Mouse (Mus musculus) liver, adult (tissue): ENCODE results near the gene Pcid2.

Experiments
- GATA4 ChIP-seq: IDR thresholded peaks from 2 replicates; pipeline ENCODE4 v1.6.1; 2014; ENCODE audit warnings: mild to moderate bottlenecking, low read length; ENCODE audit not compliant: insufficient replicate concordance

Gene Pcid2

DNA sequence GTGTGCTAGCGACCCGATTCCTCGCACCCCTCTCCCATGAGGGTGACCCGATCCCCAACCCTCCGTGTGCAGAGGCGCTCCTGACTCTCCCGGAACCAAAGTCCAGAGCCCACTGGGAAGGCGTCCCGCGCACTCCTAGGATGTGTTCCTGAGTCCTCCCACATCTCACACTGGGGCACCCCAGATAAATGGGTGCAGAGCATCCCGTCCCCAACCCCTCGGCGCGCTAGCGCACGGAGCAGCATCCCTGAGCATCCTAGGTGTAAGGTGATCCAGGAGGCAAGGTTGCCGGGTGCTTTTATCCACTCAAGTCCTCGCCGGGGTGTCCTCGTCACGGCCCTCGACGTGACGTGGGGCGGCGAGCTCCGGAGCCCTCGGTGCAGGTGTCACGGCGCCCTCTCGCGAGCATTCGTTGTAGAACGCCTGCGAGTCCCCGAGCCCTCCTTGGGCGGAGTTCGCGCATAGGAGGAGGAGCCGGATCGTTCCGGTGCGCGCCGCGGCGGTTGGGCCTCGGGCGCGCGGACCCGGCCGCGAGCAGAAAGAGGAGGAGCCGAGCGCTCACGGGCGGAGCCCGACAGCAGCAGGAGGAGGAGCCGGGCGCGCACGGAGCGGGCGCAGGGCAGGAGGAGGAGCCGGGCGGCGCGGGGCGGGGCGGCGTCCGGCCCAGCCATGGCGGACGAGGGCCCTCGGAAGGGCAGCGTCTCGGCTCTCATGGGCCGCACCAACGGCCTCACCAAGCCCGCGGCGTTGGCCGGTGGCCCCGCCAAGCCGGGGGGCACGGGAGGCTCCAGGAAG is at the start of gene Pcid2, which contains the start of gene Cul4a:
Pcid2 (minus strand) TSS at position 373 of the 795 bp plus-strand sequence.
Cul4a (plus strand) TSS at position 535 of the 795 bp plus-strand sequence.
- no peak; the same call in 1 of the 2 replicates for TF ChIP-seq GATA4

DNA sequence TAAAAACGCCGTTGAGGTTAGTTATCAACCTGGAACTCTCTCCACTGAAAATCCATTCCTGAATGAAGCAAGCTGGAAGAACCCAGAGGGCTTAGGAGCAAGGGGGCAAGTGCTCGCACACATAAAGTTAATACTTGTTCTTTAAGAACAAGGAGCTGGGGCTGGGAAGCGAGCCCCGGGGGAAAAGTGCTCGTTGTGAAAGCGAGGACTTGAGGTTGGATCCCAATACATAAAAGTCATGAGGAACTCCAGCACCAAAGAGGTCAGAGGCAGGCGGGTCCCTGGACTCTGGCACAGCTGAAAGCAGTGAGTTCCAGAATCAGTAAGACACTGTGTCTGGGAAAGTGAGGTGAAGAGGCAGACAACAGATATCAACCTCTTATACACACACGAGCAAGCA is 48.8 kb upstream of the Pcid2 start:
- TF ChIP-seq GATA4 = no peak

DNA sequence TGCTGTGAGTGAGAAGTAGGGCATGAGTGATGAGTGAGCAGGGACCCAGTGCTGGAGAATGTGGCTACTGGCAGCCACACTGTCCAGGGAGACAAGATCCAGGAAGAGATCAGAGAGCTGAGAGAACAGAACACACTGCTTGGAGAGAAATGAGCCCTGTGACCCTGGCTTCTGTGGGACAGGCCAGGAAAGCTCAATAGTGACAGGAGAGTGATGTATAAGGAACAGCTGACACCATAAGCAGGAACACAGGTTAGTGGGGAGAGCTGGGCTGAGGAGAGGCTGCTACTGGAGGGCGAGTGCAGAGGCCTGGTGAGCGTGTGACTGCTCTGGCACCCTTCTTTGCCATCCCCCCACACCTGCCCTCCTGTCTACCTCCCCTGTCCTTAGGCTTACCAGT is 45.7 kb upstream of the Pcid2 start:
- TF ChIP-seq GATA4 = no peak

DNA sequence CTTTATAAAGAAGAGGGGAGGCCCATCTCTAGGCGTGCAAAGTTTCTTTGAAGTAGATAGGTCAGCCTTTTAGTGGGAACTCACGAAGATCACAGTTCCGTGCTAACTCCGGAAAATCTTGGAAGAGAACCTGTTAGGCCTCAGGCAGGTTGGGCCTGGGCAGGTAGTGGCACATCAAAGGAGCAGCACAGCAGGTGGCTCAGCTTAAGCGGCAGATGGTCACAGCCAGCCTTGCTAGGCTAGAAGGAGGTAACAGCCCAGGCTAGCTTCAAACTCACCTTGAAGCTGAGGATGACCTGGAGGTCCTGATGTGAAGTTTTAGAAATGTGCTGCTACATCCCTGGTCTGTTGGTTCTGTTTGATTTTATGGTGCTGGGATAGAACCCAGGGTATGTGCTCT is 44.6 kb upstream of the Pcid2 start:
- no peak for TF ChIP-seq GATA4

DNA sequence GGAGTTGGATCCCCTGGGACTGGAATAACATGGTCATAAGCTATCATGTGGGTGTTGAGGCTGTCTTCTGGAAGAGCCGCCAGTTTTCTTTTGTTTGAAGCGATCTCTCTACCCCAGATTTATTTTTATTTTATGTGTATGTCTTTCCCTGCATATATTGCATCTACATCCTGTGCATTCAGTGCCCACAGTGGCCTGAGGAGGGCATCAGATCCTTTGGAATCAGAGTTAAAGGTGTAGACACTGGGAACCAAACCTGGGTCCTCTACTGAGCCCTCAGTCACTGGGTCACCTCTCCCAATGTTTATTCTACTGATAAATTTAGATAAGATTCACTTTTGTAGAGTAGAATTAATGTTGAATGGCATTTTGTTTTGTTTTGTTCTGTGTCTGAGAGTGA is 44.0 kb upstream of the Pcid2 start:
- TF ChIP-seq GATA4 = no peak

DNA sequence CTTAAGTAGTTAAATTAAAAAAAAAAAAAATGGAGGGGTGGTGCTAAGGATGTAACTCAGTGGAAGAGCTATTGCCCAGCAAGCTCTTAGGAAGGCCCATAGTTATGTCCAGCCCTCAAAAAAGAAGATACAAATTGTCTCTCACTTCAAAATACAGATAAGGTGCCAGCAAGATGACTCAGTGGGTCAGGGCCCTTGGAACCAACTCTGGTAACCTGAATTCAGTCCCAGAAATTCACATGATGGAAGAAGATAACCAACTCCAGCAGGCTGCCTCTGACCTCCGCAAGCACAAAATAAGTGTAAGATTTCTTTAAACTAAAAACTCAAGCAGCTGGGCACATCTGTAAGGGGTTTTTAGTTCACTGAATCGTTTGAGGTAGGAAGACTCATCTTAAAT is 43.2 kb upstream of the Pcid2 start:
- TF ChIP-seq GATA4 = no peak

DNA sequence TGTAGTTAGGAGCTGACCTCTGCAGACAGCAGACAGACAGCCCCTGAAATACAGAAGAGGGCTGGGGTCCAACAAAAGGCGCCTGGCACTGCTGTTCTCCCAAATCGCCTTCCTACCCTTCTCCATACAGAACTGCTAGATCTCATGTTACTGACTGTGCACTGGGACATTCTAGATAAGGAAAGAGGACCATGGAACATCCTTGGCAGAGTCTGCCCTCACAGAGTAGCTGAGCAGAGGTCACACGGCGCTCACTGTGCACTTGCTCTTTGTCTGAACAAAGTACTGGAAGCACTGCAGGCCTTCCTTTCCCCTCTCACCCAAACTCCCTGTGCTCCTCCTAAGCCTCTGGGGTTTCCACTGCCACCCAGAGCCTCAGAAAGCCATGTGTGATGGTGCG is 36.4 kb upstream of the Pcid2 start:
- TF ChIP-seq GATA4 = no peak

DNA sequence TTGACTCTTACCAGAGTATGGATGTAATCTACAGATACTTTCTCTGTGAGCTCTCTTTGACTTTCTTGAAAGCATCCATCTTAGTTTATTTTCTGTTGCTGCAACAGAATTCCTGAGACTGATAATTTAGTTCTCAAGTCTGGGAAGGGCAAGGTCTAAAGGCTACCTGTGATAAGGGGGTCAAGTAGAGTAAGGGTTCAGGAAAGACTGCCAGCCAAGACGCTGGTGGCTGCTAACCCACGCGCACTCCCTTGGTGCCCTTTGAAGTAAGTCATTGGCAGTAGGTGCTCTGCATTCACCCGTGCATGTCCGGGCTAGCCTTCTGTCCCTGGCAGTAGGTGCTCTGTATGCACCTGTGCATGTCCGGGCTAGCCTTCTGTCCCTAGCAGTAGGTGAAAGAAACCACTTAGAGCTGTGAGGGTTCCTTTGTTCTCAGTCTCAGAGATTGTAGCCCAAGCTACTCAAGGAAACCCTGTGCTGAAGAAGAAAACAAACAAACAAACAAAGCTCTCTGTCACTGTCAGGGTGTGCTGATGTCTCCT is 34.5 kb upstream of the Pcid2 start:
- no peak for TF ChIP-seq GATA4

DNA sequence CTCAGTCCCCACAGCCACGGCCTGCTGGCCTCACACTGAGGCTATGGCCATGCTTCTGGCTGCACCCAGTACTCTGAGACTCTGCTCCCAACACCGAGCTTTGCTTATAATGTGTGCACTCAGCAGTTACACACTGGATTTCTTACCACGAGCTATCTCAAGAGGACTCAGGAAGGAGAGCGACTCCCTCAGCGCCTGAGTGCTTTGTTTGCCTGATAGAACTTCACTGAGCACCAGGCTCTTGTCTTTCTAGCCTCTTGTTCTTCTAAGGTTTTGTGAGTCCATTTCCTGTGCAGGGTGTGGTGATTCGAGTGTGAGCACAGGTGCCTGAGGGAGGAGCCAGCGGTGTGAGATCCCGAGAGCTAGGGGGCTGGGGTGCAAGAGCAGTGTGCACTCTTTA is 19.6 kb upstream of the Pcid2 start:
- no peak for TF ChIP-seq GATA4

DNA sequence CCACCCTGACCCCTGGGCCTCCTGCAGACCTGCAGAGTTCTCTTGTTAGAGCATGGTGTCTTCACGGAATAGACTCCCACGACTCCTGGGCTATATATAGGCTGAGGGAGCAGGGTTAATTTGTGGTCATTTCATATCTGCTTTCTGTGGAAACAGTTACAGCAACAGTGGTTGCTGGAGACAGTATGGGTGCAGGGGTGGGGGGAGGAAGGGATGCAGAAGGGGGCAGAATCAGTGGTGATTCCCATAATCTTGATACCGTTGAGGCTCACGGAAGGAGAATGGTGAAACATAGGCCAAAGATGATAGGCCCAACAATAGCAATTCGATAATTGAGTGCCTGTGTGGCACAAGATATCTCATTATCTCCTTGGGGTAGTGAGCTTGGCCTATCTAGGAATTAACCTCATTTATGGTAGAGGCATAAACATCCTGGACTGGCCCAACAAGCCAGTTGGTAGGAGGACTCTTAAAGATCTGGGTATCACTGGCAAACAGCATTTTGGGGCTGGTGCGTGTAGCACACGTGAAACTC is 17.7 kb upstream of the Pcid2 start:
- no peak for TF ChIP-seq GATA4

DNA sequence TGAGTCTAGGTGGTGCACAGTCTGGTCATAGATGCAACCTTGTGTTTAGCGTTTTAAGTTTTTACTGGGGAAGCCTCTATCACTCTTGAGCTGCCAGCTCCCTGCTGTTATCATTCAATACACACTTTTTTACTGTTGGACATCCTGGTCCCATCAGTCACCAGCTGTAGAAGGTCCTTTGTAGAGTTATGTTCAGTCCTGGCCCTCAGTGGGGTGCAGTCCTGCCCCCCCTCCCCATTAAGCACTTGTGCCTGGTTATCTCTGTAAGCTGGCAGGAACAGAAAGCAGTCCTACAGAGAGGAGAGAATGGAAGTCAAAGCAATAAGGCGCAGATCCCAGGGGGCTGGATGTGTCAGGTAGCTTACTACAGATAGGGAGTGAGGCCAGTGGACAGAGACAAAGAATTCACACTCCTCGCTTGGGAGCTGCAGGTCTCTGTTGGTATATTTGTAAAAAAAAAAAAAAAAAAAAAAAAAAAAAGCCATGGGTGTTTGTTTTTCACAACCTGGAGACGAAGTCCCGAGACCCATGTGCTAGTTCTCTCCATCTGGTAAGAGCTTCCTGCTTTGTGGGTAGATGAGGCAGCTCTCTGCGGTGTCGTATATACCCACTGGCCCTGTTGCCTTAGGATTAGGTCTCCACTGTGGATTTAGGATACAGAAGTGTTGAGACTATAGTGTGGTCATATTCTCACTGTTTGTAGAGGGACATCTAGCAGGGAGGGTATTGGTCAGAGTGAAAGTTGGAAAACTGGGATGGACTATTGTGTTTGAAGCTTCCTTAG is 15.8 kb upstream of the Pcid2 start:
- no peak for TF ChIP-seq GATA4

DNA sequence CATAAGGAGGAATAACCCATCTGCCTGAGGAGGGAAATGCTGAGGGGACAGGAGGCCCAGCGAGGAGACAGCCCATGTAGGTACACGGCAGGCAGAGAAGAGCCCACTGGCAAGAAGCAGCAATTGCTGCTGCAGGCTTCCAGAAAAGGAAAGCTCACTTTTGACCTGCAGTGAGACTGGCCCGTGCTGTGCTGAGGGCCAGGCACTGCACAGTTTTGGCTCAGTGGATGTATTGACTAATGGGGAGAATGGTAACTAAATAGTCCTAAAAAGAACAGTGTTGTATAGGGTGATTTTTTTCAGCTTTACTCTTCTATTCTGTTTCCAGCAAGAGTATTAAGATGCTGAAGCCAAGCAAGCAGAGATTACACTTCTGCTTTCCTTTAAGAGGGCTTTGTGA is 13.3 kb upstream of the Pcid2 start:
- no peak for TF ChIP-seq GATA4

DNA sequence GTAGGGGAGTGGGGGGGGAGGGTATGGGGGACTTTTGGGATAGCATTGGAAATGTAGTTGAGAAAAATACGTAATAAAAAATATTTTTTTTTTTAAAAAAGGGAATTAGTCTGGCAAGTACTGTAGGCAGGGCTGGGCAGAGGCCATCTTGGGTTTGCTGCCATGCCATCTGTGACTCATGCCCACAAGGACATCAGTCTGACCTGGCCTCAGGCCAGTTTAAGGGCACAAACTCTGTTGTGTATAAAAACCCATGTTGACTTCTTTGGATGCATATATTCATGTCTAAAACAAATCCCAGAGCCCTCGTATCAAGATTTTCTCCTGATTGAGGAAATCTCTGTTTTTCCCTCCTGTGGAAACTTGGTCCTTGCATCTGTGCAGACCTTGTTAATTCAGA is 11.8 kb upstream of the Pcid2 start:
- no peak for TF ChIP-seq GATA4

DNA sequence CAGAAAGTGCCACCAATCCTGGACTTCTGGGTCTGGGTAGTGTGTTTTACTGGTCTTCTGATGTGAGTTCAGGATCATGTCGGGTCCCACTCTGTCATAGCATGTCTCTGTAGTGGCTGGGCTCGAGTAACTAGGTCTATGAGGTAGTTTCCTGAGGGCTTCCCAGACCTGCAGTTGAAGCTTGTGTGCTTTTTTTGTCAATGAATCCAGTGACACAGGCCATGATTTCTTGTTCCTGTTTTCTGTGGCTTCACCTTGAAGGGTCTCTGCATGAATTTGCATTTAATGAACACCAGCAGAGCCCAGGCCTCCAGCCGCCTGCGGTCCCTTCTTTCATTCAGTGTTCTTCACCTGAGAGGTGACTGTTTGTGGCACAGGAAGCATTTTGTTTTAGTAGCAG is 8.0 kb upstream of the Pcid2 start:
- no peak for TF ChIP-seq GATA4

DNA sequence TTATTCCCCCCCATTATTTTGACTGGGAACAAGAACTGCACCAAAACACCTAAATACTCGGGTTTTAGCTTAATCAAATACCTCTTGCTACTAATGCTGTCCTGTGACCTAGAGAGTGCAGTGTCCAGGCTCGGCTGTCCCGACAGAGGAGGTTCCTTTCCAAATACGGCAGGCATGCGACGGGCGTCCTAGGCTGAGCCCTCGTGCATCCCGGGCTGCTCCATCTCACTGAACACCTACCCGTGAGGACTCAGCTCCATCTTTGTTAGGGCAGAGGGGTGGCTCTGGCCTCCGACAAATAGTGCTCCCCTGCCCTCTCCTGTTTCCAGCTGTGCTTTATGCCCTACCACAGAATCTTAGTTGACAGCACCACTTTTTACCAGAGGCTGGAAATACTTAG is 6.7 kb upstream of the Pcid2 start:
- no peak for TF ChIP-seq GATA4

DNA sequence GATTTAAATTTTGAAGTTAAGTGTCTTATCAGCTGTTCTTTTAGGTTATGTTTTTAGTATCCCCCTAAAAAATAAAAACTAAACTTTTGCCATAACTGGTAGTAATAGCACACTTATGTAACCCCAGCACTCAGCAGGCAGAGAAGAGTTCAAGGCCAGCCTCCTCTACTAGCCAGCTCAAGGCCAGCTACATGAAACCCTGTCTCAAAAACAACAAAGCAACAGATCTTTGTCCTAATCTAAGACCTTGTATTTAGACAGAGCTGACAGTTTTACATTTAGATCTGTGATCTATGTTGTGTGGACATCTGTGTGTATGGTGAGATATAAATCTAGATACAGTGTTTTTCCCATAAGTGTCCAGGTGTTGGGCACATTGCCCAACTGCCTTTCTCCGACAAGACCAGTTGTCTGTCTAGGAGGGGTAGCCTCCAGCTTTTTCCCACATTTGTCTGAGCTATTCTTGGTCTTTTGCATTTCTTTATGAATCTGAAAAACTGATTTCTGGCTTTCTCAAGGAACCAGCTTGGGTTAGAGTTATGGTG is 4.2 kb upstream of the Pcid2 start:
- TF ChIP-seq GATA4 = no peak

DNA sequence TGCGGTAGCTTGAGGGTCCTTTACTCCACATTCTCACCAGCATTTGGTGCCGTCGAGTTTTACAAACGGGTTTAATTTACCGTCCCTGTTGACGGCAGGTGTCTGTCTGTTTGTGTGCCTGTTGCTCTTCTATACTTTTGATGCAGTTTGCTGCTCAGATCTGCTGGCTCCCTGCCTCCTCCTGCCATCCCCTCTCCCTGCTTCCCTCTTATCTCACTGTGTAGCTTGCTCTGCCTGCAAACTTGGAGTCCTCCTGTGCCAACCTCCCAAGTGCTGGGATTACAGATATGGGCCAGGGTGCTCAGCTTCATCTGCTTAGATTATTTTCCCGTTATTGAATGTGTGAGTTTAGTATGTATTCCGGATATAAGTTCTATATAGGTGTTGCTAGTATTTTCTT is 3.7 kb upstream of the Pcid2 start:
- no peak for TF ChIP-seq GATA4
